Mouse (Mus musculus): ENCODE data around the gene Skiv2l. TPM values are rescaled to one million over a fixed set of nuclear protein-coding genes. Genes with fewer than 3 reads are reported as not detected.
"Not testable (repeated sequence)": the region's sequence is repeated elsewhere in the genome, so short reads cannot be mapped to it uniquely, and the experiment has no call there.

Gene Skiv2l
- total and polyA plus RNA-seq, 2 experiments from 2014 or later = 45.1 to 98.8 TPM

- H3K36me3 ChIP-seq (ENCODE audit: insufficient read depth, low read length); H3K4me2 ChIP-seq (ENCODE audit: low read depth, low read length, poor library complexity, severe bottlenecking); H3K4me1 ChIP-seq (ENCODE audit: insufficient read depth, low read length); H3K27me3 ChIP-seq (ENCODE audit: insufficient read depth, low read length); H3K4me3 ChIP-seq (ENCODE audit: low read depth, low read length); ATAC-seq (ENCODE audit: low FRiP score); H3K9ac ChIP-seq (replicated peaks; ENCODE audit: low read length, poor library complexity, severe bottlenecking); H3K9me3 ChIP-seq (ENCODE audit: low read length); H3K27ac ChIP-seq (ENCODE audit: low read depth, low read length): not testable (repeated sequence)
- 62% methylated on average over 12 of the region's 12 CpGs for WGBS
- TF ChIP-seq CTCF (IDR thresholded peaks at IDR 0.05) = peak; percentile 61
- DNase-seq (ENCODE audit: low spot score) = peak; percentile 3
These were observed 36.3 kb downstream of the Skiv2l start for GRCm38 (mm10) chr17:34813747-34814146.

GRCm38 (mm10) chr17:34811275-34811674, 38.7 kb downstream of the Skiv2l start:
- TF ChIP-seq CTCF (IDR thresholded peaks at IDR 0.05) = no peak
- no peak overlapping the region for H3K27ac ChIP-seq (ENCODE audit: low read depth, low read length)
- H3K9ac ChIP-seq (replicated peaks; ENCODE audit: low read length, poor library complexity, severe bottlenecking) = no peak overlapping the region
- WGBS = 79% methylated on average over 15 of the region's 15 CpGs
- DNase-seq (ENCODE audit: low spot score) (no peak), ATAC-seq (ENCODE audit: low FRiP score) (no peak)
- H3K36me3 ChIP-seq (ENCODE audit: insufficient read depth, low read length) = no peaks in the 10 kb centered on the region; the same call in 1 of the 2 replicates
- H3K4me2 ChIP-seq (ENCODE audit: low read depth, low read length, poor library complexity, severe bottlenecking) = no peak overlapping the region
- no peaks in the 10 kb centered on the region for H3K9me3 ChIP-seq (ENCODE audit: low read length)
- no peak overlapping the region for H3K4me3 ChIP-seq (ENCODE audit: low read depth, low read length)
- no peaks in the 10 kb centered on the region for H3K27me3 ChIP-seq (ENCODE audit: insufficient read depth, low read length)
- H3K4me1 ChIP-seq (ENCODE audit: insufficient read depth, low read length) = no peaks in the 10 kb centered on the region

- DNase-seq (ENCODE audit: low spot score); H3K9ac ChIP-seq (replicated peaks; ENCODE audit: low read length, poor library complexity, severe bottlenecking); H3K4me2 ChIP-seq (ENCODE audit: low read depth, low read length, poor library complexity, severe bottlenecking); H3K36me3 ChIP-seq (ENCODE audit: insufficient read depth, low read length); ATAC-seq (ENCODE audit: low FRiP score); H3K27me3 ChIP-seq (ENCODE audit: insufficient read depth, low read length); H3K4me1 ChIP-seq (ENCODE audit: insufficient read depth, low read length); H3K27ac ChIP-seq (ENCODE audit: low read depth, low read length); H3K9me3 ChIP-seq (ENCODE audit: low read length); H3K4me3 ChIP-seq (ENCODE audit: low read depth, low read length): not testable (repeated sequence)
- 85% methylated on average over 8 of the region's 8 CpGs for WGBS
These were observed 39.2 kb downstream of the Skiv2l start for GRCm38 (mm10) chr17:34810811-34811210.

GRCm38 (mm10) chr17:34810411-34810810, 39.6 kb downstream of the Skiv2l start:
- H3K9me3 ChIP-seq (ENCODE audit: low read length); H3K9ac ChIP-seq (replicated peaks; ENCODE audit: low read length, poor library complexity, severe bottlenecking); ATAC-seq (ENCODE audit: low FRiP score); H3K27ac ChIP-seq (ENCODE audit: low read depth, low read length); H3K4me2 ChIP-seq (ENCODE audit: low read depth, low read length, poor library complexity, severe bottlenecking); DNase-seq (ENCODE audit: low spot score); H3K4me1 ChIP-seq (ENCODE audit: insufficient read depth, low read length); H3K27me3 ChIP-seq (ENCODE audit: insufficient read depth, low read length); H3K4me3 ChIP-seq (ENCODE audit: low read depth, low read length); H3K36me3 ChIP-seq (ENCODE audit: insufficient read depth, low read length): not testable (repeated sequence)
- 87% methylated on average over 5 of the region's 5 CpGs for WGBS

GRCm38 (mm10) chr17:34808599-34809205, 41.3 kb downstream of the Skiv2l start:
- Histone ChIP-seq H3K4me1 (ENCODE audit: insufficient read depth, low read length) (no peaks in the 10 kb centered on the region), H3K36me3 (ENCODE audit: insufficient read depth, low read length) (no peaks in the 10 kb centered on the region; the same call in 1 of the 2 replicates), H3K27ac (ENCODE audit: low read depth, low read length) (no peak overlapping the region), H3K27me3 (ENCODE audit: insufficient read depth, low read length) (no peaks in the 10 kb centered on the region), H3K4me3 (ENCODE audit: low read depth, low read length) (no peak overlapping the region), H3K4me2 (ENCODE audit: low read depth, low read length, poor library complexity, severe bottlenecking) (no peak overlapping the region), H3K9ac (replicated peaks; ENCODE audit: low read length, poor library complexity, severe bottlenecking) (no peak overlapping the region), H3K9me3 (ENCODE audit: low read length) (no peaks in the 10 kb centered on the region; the same call in 1 of the 2 replicates)
- ATAC-seq (ENCODE audit: low FRiP score) (no peak), DNase-seq (ENCODE audit: low spot score) (no peak)
- no peak for TF ChIP-seq CTCF (IDR thresholded peaks at IDR 0.05)
- 82% methylated on average over 6 of the region's 6 CpGs for WGBS

- DNase-seq (ENCODE audit: low spot score) (no peak), ATAC-seq (ENCODE audit: low FRiP score) (no peak)
- H3K4me1 ChIP-seq (ENCODE audit: insufficient read depth, low read length) = no peaks in the 10 kb centered on the region
- TF ChIP-seq CTCF (IDR thresholded peaks at IDR 0.05) = no peak
- WGBS = 74% methylated on average over 3 of the region's 3 CpGs
- no peak overlapping the region for H3K4me3 ChIP-seq (ENCODE audit: low read depth, low read length)
- no peaks in the 10 kb centered on the region for H3K27me3 ChIP-seq (ENCODE audit: insufficient read depth, low read length)
- no peak overlapping the region for H3K4me2 ChIP-seq (ENCODE audit: low read depth, low read length, poor library complexity, severe bottlenecking)
- H3K36me3 ChIP-seq (ENCODE audit: insufficient read depth, low read length) = no peaks in the 10 kb centered on the region; the same call in 1 of the 2 replicates
- no peak overlapping the region for H3K9ac ChIP-seq (replicated peaks; ENCODE audit: low read length, poor library complexity, severe bottlenecking)
- no peaks in the 10 kb centered on the region; the same call in 1 of the 2 replicates for H3K9me3 ChIP-seq (ENCODE audit: low read length)
- H3K27ac ChIP-seq (ENCODE audit: low read depth, low read length) = no peak overlapping the region
These were observed 42.8 kb downstream of the Skiv2l start for GRCm38 (mm10) chr17:34807176-34807575.
